Mouse (Mus musculus) heart, postnatal 14 days (tissue): ENCODE data around the gene H2al1m. TPM values are rescaled to one million over a fixed set of nuclear protein-coding genes. Genes with fewer than 3 reads are reported as not detected.
"Not testable (repeated sequence)": the region's sequence is repeated elsewhere in the genome, so short reads cannot be mapped to it uniquely, and the experiment has no call there.

Experiments
- DNase-seq, 2 experiments: peaks; one replicate each; pipeline ENCODE4 v3.0.0; 2021 to 2022
- intact Hi-C: fragments of 180-260 bp; cut with DNase I; formaldehyde crosslinking; loops from one replicate; pipeline ENCODE4 v1.15.1; 2025
- long read RNA-seq, 2 experiments: library from polyadenylated mRNA; stranded (forward); transcript quantifications; one replicate each; pipeline ENCODE4 v2.0.0; 2021
- total RNA-seq, 2 experiments: library from RNA; stranded (reverse); gene quantifications; 2 replicates each; pipeline ENCODE4 v1.2.3; 2021

The H2al1m gene
- total RNA-seq: under 1 TPM in 1 of 2 experiments, not detected in 1; 0.76 TPM
- long read RNA-seq, experiment 1: 0 reads
- long read RNA-seq, experiment 2: 0 reads

DNA sequence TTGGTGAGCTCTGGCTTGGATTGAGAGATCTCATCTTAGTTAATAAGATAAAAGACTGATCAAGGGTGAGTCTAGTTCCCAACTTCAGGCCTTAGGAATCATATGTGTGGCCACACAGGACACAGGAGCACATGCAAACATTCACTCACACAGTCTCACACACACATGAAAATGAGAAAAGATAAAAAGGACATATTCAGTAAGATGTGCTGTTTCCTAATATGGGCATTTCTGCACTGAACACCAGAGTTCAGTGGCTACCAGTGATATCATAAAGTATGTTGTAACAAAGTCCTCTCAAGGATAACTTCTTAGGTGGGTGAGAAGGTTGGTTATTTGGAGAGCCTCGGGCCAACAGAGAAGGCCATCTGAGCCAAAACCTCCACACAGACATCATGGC is at the start of gene H2al1m:
TSS of gene H2al1m (plus strand) at position 301 of the 400 bp plus-strand sequence.
- DNase-seq, intact Hi-C loops: not testable (repeated sequence)

DNA sequence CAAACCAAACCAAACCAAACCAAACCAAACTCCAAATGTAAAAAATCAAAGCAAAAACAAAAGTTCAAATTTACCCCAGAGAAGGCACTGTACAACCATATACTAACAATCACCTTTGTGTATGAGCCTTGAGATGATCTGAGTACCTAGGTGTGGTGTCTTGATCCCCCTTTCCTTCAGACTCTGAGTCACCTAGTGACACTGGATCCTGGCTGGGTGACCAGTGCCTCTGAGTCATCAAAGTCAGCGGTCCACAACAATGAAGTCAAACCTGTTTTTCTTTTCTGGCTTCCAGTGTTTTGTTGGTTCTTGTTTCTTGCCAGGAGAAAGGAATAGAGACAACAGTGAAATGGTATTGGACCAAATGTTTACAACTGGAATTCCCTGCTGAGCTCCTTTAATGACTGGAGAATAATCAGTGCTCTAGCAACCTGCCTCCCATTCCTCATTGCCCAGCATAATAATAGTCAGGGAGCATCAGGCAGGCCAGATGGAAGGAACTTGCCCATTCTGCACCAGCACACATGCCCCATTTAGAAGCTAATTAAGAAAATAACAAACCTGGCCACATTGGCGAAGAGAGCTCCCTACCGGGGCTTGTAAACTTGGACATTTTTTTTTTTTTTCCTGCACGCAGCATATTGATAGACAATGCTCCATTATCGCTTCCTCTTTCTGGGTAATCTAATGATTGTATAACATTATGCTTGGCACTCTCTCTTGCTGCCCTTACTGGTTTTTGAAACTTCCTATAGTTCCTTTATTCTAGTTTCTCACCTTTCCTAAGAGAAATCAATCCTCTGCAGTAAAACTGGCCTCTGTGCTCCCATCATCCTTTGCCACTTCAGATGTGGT is 42.6 kb upstream of the H2al1m start:
- no peak for DNase-seq
- intact Hi-C loops: no loop called here

DNA sequence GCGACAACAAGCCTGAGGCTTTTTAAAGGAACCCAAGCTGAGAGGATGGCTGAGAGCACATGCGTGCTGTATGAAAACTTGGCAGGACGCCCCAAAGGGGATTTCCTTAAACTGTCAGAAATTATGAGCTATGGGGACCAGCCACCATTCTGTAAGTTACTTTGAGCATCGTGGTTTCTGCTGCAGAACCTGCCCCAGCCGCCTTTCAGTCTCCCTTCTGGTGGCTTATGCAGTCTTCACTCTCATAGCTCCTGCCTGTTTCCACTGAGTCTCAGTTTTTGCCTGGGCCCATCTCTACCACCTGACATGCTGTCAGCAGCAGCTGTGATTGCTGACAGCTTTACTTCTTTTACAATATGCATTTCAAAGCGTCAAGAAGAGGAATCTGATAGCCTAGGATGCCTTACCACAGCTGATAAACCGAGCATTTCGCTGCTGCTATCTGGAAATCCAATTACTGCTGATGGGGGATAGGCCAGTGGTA is 40.1 kb upstream of the H2al1m start:
- intact Hi-C loops: no loop called here
- DNase-seq: peak in 1 of 2 experiments; percentile 7

DNA sequence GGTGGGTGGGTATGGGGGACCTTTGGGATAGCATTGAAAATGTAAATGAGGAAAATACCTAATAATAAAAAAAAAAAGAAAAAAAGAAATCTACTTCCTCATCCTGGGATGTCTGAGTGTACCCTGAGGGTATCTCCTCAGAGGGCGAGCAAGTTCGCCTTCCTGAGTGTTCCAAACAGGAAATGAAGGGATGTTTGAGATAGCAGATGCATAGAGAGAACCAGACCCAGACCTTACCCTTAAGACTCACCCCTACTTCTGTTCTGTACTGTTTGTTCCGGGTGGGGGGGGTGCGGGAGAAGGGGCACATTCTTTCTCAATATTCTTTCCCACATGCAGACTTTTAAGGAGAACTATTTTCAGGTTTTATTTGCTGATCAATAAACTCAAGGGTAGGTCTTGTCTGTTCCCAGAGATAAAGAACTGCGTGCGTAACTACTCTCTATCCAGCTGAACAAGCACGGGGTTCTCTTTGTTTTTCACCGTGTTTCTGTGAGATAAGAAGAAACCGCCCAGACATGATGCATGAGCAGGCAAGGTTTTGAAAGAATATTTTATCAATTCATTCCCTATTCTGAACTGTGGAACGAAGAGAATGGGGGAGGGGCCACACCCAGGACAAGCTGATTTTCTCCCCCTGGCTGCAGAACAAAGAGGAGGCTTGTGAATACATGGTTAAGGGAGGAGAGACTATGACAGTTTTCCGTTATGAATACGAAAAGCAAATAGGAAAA is 38.8 kb upstream of the H2al1m start:
- intact Hi-C loops: no loop called here
- no peak for DNase-seq

DNA sequence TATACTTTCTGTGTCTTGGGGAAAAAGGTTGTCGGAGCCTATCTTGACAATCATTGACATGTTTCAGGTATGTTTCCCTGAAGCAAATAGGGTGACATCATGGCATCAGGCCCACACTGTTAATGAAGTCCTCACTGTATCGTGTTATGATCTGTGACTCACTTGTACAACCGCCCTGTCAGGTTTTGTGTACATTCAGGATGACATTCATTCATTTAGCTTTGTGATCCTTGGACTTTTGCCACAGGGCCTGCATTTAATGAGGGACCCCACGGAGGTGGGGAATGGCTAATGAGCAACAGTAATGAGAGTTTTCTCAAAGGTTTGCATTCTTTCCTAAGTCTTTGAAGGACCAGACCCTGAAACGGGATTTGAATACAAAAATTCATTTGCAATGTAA is 34.7 kb upstream of the H2al1m start:
- no peak for DNase-seq
- intact Hi-C loops: no loop called here

DNA sequence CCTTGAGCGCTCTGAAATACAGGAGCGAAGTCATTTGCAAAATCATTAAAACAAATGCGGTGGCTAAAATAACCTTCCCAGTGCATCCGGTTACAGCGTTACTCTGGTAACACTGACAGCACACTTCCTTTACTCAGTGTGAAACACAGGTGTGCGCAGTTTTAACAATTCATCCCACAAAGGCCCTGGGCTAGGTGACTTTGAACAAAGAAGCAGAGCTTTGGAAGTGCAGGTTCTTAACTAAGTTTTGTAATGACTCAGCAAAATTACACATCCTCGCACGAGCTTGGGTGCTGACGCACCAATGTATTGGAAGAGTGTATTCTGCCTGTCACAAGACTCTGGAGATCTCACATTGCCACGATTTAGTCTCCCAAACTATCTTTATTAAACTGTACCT is 29.6 kb upstream of the H2al1m start:
- no peak for DNase-seq
- intact Hi-C loops: no loop called here

DNA sequence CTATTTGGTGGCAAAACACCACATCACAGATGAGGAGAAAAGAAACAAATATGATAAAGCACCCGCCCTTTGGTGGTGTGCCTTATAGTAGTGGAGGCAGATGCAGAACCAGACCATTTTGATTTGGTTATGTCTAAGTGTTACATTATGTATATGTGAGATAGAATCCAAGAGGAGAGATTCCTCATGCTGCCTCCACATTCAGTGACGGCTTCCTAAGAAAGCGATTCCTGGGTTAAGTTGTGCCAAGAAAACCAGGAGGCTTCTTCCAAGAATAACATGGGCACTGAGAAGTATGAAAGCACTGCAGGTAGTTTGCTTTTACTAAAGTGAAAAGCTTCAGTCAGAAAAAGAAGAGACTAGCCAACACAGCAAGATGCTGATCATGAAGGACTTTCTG is 28.7 kb upstream of the H2al1m start:
- intact Hi-C loops: no loop called here

DNA sequence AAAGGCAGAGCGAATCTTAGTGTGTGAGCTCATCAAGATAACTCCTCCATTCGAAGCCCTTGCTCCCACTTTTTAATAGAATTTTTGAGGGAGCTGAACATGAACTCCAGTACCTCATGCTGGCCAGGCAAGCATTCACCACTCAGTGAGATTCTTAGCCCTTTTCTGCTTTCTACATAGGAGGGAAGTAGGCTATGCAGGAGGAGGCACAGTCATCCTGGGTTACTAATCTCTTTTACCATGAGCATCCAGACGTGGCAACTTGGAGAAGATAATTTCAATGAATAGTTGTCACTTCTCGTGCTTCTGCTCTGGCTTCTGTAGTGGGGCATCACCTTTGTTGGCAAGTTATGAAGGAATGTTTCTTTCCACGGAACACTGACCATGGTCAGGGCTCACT is 26.8 kb upstream of the H2al1m start, which contains the start of gene Gm14862:
TSS of gene Gm14862 (minus strand) at position 134 of the 400 bp plus-strand sequence.
- no peak for DNase-seq
- intact Hi-C loops: no loop called here

More for the DNA sequence above, 28.7 kb upstream of the H2al1m start:
- no peak for DNase-seq

DNA sequence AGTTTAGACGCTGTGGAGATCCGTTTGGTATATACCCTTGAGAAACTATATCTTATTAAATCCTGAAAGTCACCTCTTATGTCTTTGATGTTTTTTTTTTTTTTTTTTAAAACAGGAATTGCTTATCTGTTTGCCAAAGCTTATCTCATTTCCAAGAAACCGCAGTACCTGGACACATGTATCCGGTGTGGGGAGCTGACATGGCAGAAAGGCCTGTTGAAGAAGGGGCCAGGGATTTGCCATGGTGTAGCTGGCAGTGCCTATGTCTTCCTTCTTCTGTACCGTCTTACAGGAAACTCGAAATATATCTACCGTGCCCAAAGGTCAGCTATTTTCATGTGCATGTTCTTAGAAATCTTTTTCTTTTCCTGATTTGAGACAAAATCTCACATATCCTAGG is 25.7 kb upstream of the H2al1m start:
- intact Hi-C loops: no loop called here
- no peak for DNase-seq

DNA sequence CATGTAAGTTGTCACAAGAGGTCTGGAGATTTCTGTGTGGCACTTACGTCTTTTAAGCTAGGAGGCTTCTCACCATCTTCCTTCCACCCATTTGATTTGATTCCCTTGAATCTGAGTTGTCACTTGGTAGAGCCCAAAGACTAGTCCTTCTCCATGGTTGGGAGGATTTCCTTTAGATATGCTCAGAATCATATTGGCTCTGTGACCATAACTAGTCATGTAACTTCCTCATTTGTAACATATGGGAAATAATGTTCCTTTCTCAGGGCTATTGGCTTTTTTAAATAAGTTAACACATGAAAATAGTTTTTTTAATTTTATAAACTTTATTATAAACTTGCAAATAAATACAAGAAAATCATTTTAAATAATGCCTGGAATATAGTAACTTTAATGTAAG is 24.3 kb upstream of the H2al1m start:
- intact Hi-C loops: no loop called here
- DNase-seq: no peak

DNA sequence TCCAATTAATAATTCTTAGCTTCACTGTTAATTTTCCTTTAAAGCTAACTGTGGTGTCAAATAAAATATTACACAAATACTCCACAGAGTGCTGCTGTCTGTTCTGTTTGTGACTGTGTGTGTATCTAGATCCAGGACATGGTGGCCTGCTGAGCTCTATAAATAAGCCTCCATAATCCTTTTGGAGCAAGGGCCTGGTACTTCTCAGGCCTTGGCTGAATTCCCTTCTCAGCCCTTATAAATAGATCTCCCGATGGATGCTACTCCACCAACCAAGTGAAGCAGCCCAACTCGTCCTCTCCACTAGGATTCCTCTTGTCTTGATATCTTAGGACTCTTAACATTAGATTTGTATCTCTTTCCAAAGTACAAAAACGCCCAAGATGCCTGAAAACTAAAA is 12.5 kb upstream of the H2al1m start:
- intact Hi-C loops: no loop called here
- DNase-seq: peak in 1 of 2 experiments; percentile 23

DNA sequence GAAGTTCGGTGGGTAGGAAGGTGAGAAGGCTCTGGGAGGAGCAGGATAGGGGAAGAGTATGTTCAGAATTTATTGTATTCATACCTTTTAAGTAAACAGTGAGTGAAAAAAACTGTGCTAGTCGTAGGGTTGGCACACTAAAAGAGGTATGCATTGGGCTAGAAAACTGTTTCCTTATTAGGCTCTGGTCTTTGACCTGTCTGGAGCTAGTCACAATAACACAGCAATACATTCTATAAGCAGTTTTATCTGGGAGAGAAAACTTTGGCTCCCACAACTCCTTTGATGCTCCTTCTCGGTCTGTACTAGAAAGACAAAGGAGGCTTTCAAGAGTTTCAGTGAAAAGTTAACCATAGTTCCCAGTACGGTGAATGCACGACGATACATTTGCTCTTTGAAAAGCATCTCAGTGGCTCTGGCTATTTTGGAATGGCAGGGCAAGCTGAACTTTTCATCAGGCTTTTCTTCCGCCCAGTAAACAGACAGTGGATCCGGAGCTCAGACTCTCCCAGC is 11.6 kb upstream of the H2al1m start:
- no peak for DNase-seq
- intact Hi-C loops: no loop called here

DNA sequence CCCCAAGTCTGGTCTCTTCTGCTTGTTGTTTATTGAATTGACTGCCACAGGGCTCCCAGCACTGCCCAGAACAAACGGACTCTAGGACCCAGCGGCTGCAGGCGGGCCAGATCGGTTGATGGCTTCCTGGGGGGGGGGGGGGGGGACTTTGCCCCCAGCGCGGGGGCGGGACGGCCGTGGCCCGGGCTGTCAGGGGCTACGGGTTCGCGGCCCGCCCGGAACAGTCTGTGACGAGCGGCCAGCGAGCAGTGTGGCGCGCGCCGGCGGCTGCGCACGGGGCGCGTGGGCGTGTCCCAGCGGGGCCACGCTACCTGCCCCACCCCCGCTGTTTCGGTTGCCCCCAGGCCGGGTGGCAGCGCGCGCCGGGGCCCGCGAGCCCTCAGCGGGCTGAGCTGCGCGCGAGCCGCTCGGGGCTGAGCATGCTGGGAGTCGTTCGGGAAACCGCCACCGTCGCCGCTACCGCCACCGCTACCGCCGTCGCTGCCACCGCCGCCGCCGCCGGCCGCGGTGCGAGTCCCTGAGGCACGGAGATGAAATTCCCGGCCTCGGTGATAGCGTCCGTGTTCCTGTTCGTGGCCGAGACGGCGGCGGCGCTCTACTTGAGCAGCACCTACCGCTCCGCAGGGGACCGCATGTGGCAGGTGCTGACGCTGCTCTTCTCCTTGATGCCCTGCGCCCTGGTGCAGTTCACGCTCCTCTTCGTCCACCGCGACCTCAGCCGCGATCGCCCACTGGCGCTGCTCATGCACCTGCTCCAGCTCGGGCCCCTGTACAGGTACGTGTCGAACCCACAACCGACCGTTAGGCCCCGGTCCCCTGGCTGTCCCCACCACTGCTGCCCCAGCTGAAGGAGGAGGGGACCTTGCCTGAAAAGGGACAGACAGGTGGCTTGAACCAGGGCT is 10.9 kb upstream of the H2al1m start, which contains the start of gene Xk:
TSS of gene Xk (plus strand) at position 297 of the 902 bp plus-strand sequence.
- peak; percentile 57 to 62 for DNase-seq

DNA sequence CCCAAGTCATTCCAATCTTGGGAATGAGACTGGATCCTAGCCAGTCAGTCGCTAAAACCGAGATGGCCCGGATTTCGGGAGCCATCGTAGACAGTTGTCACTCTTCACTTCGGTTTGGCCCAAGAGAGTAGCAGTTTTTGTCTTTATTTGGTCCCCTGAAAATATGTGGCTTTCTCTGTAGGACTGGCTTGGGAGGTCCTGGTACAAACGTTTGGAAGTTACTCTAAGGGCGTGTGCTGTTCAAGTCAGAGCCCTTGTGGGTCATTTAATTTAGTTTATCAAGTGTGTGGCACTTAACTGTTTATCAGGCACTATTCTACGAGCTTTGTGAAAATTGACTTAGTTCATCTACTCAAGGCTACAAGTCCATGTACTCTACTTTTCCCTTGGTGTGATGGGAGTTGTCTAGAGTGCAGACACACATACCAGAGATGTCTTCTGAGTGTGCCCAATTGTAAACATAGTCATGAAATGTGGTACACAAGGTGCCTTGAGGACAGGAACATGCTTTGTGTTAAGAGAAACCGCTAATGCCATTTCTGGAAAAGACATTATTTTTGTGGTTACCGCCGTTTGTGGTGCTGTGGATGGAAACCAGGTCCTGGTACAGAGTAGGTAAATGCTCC is 10.1 kb upstream of the H2al1m start:
- intact Hi-C loops: no loop called here
- DNase-seq: no peak

More for the DNA sequence above, 10.9 kb upstream of the H2al1m start, which contains the start of gene Xk:
- intact Hi-C loops: no loop called here

DNA sequence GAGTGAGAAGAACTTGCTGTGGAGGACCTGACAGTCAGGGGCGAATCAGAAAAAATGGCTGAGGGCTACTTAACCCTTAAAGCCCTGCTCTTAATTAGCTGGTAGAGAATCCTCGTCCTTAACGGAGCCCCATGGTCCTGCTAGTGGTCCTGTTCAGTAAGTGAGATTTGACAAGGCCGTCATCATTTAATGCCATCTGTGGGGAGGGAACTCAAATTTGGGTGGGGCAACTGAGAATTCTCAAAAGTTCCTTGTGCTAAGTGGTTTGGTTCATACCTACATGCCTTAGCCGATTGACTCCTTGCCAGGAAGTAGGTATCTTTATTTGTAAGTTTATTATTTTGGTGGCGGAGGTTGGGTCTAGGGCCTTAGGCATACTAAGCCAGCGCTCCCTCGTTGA is 9.2 kb upstream of the H2al1m start:
- intact Hi-C loops: no loop called here
- no peak for DNase-seq

DNA sequence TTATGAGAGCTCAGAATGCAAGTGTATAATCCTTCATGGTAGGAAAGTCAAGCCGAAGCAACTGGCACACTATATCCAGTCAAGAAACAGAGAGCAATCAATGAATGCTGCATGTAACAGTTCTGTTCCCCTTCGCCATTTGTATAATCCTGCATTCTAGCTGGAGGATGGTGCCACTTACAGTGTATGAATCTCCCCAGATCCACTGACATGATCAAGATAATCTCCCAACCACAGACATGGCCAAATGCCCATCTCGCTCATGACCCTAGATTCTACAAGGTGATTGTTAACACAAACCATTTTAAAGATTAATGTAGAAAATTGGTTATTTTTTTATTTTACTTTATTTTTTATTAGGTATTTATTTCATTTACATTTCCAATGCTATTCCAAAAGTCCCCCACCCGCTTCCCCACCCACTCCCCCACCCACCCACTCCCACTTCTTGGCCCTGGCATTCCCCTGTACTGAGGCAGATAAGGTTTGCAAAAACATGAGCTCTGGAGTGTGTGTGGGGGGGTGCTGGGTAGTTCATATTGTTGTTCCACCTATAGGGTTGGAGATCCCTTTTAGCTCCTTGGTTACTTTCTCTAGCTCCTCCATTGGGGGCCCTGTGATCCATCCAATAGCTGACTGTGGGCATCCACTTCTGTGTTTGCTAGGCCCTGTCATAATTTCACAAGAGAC is 9.7 kb downstream of the H2al1m start:
- DNase-seq, intact Hi-C loops: not testable (repeated sequence)

DNA sequence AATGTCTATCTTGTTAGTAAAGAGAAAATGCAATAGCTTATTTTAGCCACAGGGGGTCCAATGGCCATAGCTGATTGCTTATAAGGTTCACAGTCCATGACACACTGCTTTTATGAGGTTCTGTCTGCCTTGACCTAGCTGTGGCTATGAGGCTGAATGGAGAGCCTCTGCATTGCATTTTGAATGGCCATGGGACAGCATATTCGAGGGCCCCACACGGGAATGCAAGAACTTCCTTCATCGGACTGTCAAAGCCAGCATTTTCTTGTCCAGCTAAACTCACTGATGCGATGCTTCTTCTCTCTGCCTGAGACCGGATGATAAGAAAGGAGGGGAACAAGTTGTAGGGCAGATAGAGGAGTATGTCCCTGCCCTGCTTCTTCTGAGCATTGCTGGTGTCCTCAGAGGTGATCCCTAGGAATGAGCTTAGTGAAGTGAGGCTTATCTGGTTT is 14.9 kb downstream of the H2al1m start:
- intact Hi-C loops: no loop called here
- DNase-seq: no peak

DNA sequence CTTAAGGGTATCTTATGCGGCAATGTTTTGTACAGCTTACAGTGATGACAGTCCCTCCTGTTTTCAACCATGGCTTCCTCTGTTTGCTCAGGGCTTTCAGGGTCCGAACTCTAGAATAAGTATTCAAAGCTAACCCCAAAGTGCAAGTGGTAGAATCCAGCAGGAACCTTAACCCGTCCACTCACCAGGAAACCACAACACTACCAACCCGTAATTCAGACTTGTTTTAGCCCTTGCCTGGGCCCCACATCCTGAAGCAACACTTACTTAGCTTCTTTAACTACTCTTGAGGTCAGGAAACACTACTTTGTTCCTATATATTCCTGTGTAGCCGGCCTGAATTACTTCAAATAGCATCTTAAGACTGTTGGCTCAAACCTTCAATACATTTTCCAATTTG is 19.2 kb downstream of the H2al1m start:
- intact Hi-C loops: no loop called here
- DNase-seq: no peak

DNA sequence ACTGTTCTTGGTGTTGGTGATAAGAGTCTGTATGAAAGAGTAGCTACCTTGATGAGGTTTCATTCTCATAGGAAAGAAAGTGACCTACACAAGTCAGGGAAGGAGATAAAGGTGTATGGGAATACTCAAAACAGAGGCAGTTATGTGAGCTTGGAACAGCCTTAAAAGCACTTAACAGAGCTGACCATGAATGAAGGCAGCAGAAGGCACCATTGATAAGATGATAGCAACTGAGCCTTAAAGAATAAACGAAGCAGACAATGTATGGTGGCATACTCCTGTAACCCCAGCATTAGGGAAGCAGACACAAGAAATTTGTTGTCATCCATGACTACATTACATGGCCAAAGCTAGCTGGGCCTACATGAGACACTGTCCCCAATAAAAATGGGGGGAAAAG is 19.9 kb downstream of the H2al1m start:
- intact Hi-C loops: no loop called here

More for the DNA sequence above, 19.9 kb downstream of the H2al1m start:
- DNase-seq: no peak
